Mouse (Mus musculus): ENCODE measurements around the gene Apba1.

- TF ChIP-seq POLR2A (IDR thresholded peaks at IDR 0.05; ENCODE audit: borderline replicate concordance, control insufficient read depth, low read depth, low read length) = no peak
- no peak for TF ChIP-seq CTCF (IDR thresholded peaks at IDR 0.05; ENCODE audit: control insufficient read depth, insufficient read depth, low read length)
These were observed 144.4 kb downstream of the Apba1 start for GRCm38 (mm10) chr19:23903066-23903465.

Data from bone marrow, adult 2 months (tissue).